Mouse (Mus musculus) C2C12 (cell line): ENCODE data around the gene Pcnp. TPM values are rescaled to one million over a fixed set of nuclear protein-coding genes. Genes with fewer than 3 reads are reported as not detected.

Experiments used
- H3K27me3 ChIP-seq: one replicate; pipeline ENCODE4 v1.6.1; 2011; ENCODE audit not compliant: control insufficient read depth, insufficient read depth, insufficient read length
- H3K36me3 ChIP-seq: one replicate; pipeline ENCODE4 v1.6.1; 2011; ENCODE audit not compliant: control insufficient read depth, insufficient read depth
- H3K4me3 ChIP-seq: one replicate; pipeline ENCODE4 v1.5.1; 2011; ENCODE audit warnings: mild to moderate bottlenecking, control low read depth; ENCODE audit not compliant: poor library complexity, insufficient read depth, severe bottlenecking
- H3K79me2 ChIP-seq: one replicate; pipeline ENCODE4 v1.6.1; 2011; ENCODE audit not compliant: control insufficient read depth, insufficient read depth
- H3K79me3 ChIP-seq: one replicate; pipeline ENCODE4 v1.6.1; 2011; ENCODE audit warnings: low read depth, control low read depth
- H3ac ChIP-seq: one replicate; pipeline ENCODE3; 2011; ENCODE audit warnings: low read depth; ENCODE audit not compliant: control insufficient read depth, insufficient read length
- CEBPB ChIP-seq: IDR thresholded peaks from one replicate; pipeline ENCODE4 v1.6.1; 2011; ENCODE audit warnings: low read depth, mild to moderate bottlenecking, control low read depth, moderate library complexity
- CTCF ChIP-seq: IDR thresholded peaks from one replicate; pipeline ENCODE4 v1.5.1; 2011; ENCODE audit not compliant: control insufficient read depth, insufficient read depth, insufficient read length
- FOSL1 ChIP-seq: IDR thresholded peaks from one replicate; pipeline ENCODE4 v1.8.0; 2011; ENCODE audit warnings: mild to moderate bottlenecking, low read length; ENCODE audit not compliant: poor library complexity, insufficient read depth, severe bottlenecking
- MAX ChIP-seq: IDR thresholded peaks from one replicate; pipeline ENCODE4 v1.6.1; 2011; ENCODE audit warnings: mild to moderate bottlenecking, control low read depth
- MYOD1 ChIP-seq: IDR thresholded peaks from one replicate; pipeline ENCODE4 v1.6.1; 2011; ENCODE audit warnings: low read depth; ENCODE audit not compliant: control insufficient read depth, insufficient read length
- MYOG ChIP-seq: IDR thresholded peaks from one replicate; pipeline ENCODE4 v1.6.1; 2011; ENCODE audit not compliant: control insufficient read depth, insufficient read length; ENCODE audit errors: extremely low read depth
- USF1 ChIP-seq: IDR thresholded peaks from one replicate; pipeline ENCODE4 v1.6.1; 2011; ENCODE audit warnings: low read depth, mild to moderate bottlenecking, control low read depth, moderate library complexity
- polyA plus RNA-seq: library from polyadenylated mRNA; unstranded; fragments of >200 nt; fragmentation: generic; extraction: Trizol; gene quantifications from one replicate; pipeline ENCODE4 v1.2.1, GENCODE M21; 2012; ENCODE audit warnings: missing spikeins

The Pcnp gene
- polyA plus RNA-seq, 1 experiment, result 41.2 TPM

DNA sequence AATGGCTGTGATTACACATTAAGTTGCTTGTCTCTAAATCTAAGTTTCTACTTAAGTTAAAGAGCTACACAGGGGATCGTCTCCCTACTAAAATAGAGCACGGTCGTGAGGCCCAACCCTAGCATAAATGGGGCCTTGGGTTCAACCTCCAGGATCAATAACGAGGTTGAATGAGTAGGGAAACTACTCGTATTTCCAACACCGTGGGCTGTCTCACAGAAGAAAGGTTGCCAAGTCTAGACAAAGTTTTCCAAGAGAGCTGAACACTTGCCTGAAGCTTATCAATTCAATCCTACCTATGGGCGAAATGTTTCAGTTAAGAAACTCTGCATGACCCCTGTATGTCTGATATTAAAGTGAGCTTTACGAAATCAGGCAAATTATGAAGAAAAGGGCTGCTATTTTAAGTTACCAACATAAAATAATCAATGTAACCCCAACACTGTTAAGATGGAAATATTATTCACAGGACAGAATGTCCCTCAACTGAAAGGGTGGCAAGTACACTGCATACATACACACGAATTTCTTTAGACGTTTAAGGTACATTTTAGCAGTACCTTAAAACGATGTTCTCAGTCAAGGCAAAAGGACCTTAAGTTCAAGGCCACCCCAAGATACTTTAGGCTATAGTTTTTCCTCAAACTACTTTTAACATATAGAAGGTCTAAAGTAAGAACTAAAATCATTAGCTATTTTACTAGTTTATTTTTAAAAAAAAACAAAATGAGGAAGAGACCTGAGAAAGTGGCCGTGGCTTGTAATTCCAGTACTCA, 1.5 kb downstream of the Pcnp start:
- H3ac ChIP-seq, result peak overlapping the region; percentile 2
- no peaks in the 10 kb centered on the region for H3K27me3 ChIP-seq
- H3K79me3 ChIP-seq, result peaks cover 72% of the 10 kb centered on the region
- peaks cover 49% of the 10 kb centered on the region for H3K36me3 ChIP-seq
- H3K4me3 ChIP-seq, result peak overlapping the region; percentile 87
- H3K79me2 ChIP-seq, result peaks cover 79% of the 10 kb centered on the region
- TF ChIP-seq MYOD1 (no peak), USF1 (no peak), CTCF (no peak), CEBPB (no peak), MYOG (no peak), FOSL1 (no peak), MAX (no peak)

GRCm38 (mm10) chr16:56019660-56020059, 9.9 kb downstream of the Pcnp start:
- TF ChIP-seq USF1 (no peak), CEBPB (no peak), MAX (no peak), FOSL1 (no peak), MYOD1 (no peak), CTCF (no peak), MYOG (no peak)
- H3K79me2 ChIP-seq, result peaks cover 62% of the 10 kb centered on the region
- H3K27me3 ChIP-seq, result no peaks in the 10 kb centered on the region
- H3K36me3 ChIP-seq, result peaks cover 76% of the 10 kb centered on the region
- H3K79me3 ChIP-seq, result peaks cover 41% of the 10 kb centered on the region
- H3K4me3 ChIP-seq, result no peak overlapping the region
- H3ac ChIP-seq, result no peak overlapping the region

- TF ChIP-seq MYOD1, result no peak
- TF ChIP-seq CEBPB, result no peak
- TF ChIP-seq MYOG, result no peak
- no peak for TF ChIP-seq CTCF
- no peak for TF ChIP-seq MAX
- no peak for TF ChIP-seq FOSL1
- no peak for TF ChIP-seq USF1
- peaks cover 2% of the 10 kb centered on the region for H3K79me3 ChIP-seq
- peaks cover 53% of the 10 kb centered on the region for H3K36me3 ChIP-seq
- no peaks in the 10 kb centered on the region for H3K27me3 ChIP-seq
- H3K79me2 ChIP-seq, result peaks cover 8% of the 10 kb centered on the region
- H3ac ChIP-seq, result no peak overlapping the region
- no peak overlapping the region for H3K4me3 ChIP-seq
These were observed 15.5 kb downstream of the Pcnp start for GRCm38 (mm10) chr16:56014076-56014475.

DNA sequence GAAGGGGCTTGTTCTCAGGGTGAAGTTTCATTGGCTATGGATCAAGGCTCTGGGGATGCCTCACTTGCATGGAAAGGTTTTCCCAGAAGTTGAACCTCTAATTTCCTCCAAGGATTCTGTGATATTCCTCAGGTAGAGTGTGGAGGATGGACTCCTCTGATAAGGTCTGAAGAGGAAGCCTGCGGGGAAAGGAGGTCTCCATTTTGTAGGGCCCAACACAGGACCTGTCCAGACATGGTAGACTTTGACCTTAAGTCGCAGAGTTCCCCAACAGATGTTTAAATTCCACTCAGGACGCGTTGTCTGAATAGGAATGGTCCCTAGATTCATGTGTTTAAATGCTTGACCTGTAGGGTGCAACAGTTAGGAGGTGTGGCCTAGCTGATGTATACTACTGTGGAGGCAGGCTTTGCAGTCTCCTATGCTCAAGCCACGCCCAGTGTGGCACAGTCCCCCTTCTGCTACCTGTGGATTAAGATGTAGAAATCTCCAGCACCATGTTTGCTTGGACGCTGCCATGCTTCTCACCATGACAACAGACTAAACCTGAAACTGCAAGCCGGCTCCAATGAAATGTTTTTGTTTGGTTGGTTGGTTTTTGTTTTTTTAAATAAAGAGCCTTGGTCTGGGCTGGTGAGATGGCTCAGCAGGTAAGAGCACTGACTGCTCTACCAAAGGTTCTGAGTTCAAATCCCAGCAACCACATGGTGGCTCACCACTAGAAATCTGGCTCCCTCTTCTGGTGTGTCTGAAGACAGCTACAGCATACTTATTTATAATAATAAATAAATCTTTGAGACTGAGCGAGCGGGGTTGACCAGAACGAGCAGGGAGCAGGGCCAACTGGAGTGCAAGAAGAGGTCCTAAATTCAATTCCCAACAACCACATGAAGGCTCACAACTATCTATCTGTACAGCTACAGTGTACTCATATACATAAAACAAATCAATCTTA, 16.5 kb downstream of the Pcnp start:
- Histone ChIP-seq H3ac (no peak overlapping the region), H3K36me3 (peaks cover 42% of the 10 kb centered on the region), H3K79me2 (peaks cover 5% of the 10 kb centered on the region), H3K4me3 (no peak overlapping the region), H3K27me3 (no peaks in the 10 kb centered on the region), H3K79me3 (peaks cover 3% of the 10 kb centered on the region)
- TF ChIP-seq MAX (no peak), CEBPB (no peak), MYOD1 (no peak), FOSL1 (no peak)

- Histone ChIP-seq H3ac (no peak overlapping the region), H3K36me3 (peaks cover 57% of the 10 kb centered on the region)
- TF ChIP-seq MAX (no peak), MYOD1 (no peak), CEBPB (no peak), USF1 (no peak)
These were observed 20.7 kb downstream of the Pcnp start for GRCm38 (mm10) chr16:56008862-56009261.

More at GRCm38 (mm10) chr16:56008862-56009261, 20.7 kb downstream of the Pcnp start:
- H3K79me3 ChIP-seq, result peaks cover 3% of the 10 kb centered on the region
- peaks cover 5% of the 10 kb centered on the region for H3K79me2 ChIP-seq
- no peaks in the 10 kb centered on the region for H3K27me3 ChIP-seq
- no peak overlapping the region for H3K4me3 ChIP-seq
